Mouse (Mus musculus): ENCODE results near the gene Phb2.

Gene Phb2

DNA sequence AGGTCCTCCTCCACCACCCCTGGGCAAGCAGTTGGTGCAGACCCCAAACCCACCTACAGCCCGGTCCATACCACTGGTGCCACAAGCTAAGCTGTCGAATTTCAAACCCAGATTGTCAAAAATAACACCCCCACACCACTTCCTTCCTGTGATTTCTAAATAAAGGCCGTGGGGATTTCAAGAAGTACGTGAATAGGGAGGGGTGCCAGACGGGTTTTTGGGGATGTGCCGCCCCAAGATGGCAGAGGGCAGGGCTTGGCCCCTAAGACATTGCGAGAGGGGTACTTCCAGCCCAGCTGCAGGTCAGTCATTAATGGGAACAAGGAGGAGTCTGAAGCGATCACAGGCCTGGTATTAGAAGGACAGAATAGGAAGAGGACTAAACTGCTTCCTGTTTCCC is 11.4 kb downstream of the Phb2 start:
- no peak for DNase-seq (ENCODE audit: low spot score)

DNA sequence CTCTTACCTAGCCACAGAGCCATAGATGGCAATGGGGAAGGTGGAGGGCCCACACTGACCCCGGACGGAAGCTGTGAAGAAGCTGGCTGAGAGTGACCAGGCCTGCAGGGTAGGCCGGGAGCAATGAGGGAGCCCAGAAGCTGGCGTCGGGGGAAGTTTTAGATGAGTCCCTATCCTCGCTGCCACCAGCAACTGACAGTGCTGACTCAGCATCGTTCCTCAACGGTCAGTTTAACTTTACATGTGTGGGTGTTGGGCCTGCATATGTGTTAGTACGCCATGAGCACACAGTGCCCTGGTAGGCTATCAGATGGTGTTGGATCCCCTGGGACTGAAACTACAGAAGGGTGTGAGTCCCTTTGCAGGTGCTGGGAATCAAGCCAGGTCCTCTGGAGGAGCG is 12.3 kb downstream of the Phb2 start:
- DNase-seq (ENCODE audit: low spot score), result no peak

DNA sequence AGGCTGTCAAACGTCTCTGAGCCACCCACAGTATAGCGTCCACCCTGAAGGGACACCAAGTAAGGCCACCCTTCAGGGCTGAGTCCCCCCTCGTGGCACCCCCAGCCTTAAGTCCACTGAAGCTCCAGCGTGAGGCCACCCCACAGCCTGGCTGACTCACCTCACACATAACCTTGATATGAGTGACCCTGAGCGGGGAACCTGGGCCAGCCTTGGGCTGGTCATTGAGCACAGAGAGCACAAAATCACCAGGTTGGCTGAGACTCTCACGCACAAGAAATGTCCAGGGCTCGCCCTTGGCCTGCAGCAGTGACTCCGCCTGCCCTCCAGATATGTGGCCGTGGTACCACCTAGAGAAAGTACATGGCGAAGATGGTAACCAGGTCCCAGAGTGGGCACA is 16.5 kb downstream of the Phb2 start:
- no peak for DNase-seq (ENCODE audit: low spot score)

DNA sequence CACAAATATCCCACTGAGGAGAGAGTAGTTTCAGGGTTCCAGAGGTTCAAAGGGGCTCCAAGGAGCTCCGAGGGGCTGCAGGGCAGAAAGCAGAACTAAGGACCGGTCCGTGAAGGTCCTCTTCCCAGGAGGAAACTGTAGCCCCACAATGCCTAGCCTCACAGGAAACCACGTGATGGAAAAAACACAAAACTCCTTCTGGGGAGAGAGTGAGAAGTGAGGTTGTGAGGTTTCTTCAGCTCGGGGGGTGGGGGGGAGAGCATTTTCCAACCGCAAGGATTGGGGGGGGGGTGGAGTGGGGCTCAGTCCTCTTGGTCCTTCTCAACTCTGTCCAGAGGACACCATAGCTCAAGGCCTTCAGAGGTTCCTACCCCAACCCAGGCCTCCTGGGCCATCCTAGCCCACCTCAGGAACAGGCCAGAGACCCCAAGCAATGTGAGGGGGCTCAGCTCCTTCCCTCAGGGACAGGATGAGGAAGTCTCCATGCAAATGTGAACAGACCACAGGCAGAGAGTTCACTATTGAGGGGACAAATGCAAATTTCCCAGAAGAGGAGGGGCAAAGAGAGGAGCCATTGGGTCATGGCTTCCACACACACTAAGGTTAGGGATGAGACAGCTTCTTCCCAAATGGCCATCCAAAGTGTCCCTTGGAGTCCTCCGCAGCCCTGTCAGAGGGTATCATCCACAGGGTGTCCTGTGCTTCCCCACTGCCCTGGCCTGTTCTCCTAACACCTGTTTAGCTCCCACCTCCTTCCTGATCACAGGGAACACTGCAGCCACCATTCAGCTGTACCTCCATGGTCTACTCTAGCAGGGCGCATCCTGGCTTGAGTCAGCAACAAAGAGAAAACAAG is 17.9 kb downstream of the Phb2 start:
- no peak for DNase-seq (ENCODE audit: low spot score)

DNA sequence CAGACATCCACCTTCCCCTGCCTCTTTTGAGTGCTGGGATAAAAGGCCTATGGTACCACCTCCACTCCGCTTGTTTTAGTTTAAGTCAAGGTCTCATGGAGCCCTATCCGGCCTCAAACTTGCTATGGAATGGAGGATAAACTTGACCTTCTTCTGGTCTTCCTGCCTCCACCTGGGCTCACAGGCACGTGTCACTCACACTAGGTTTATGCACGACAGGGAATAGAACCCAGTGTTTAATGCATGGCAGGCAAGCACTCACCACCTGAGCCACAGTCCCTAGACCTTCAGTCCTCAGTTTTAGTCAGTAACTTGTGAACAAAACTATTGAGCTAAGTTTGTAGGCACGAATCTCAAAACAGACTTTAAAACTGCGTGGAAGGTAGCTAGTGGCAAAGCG is 18.9 kb downstream of the Phb2 start:
- DNase-seq (ENCODE audit: low spot score), result no peak

DNA sequence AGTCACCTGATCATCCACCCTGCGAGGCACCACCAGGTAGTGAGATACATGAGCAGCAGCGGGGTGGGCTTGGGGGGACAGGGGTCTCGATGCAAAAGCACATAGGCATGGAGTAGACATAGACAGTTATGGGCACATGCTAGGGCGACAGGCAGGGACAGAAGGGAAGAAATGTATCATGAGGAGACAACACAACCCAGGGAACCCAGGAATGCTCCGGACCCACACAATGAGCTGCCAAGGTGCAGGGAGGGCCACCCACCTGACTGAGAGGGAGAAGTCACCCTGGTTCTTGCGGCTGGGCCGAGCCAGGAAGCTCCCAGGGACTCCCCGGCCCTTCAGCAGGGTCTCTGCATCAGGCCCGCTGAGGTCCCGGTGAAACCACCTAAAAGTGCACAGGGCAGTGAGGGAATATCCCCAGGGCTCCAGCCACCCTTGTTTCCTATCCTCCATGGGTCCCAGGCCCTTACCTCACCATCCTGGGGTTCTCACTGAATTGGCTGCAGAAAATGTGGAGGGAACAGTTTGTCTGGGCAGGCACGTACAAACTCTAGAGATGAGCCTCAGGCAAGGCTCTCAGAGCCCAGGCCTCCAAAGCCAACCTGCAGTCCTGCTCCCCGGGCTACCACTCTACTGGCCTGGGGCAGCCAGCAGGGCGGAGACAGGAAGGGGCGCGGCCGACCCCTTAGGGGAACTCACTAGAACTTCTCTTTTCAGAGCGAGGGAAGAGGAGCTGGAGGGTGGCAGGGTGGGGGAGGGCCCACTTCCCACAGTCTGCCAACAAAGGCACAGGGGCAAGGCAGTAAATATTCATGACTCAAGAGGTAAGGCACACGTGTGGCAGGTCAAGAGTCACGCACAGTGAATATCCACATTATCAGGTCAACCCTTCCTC is 20.6 kb downstream of the Phb2 start:
- DNase-seq (ENCODE audit: low spot score), result no peak

DNA sequence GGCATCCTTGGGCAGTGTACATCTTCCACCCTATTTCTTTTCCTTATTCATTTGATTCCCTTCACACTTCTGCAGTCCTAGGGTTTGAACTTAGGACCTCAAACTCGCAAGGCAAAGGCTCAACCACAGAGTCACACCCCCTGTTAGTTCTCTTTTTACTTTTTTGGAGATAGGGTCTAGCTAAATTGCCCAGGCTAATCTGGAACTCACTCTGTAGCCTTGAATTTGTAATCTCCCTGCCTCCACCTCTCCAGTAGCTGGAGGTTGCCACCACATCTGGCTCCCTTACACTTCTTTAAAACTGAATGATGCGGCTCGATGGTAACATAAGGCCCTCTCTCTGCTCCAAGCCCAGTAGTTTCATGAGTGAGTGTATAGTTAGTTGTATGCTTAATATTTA is 22.3 kb downstream of the Phb2 start:
- DNase-seq (ENCODE audit: low spot score), result no peak

DNA sequence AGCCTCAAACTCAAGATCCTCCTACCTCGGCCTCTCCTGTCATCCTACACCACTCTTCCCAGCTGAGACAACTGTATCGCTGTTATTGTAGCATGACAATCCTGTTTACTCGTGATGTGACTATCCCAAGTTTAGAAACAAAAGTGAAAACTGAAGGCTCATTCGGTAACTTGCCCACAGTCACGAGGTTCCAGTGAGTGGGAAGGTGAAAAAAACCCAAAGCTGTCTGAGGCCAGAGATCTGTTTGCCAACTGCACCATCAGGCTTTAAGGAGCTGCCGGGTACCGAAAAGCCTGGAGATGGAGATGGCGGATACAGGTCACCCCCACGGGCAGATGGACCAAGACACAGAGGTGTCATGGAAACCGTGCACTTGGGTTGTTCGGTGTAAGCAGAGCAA is 24.9 kb downstream of the Phb2 start:
- no peak for DNase-seq (ENCODE audit: low spot score)

DNA sequence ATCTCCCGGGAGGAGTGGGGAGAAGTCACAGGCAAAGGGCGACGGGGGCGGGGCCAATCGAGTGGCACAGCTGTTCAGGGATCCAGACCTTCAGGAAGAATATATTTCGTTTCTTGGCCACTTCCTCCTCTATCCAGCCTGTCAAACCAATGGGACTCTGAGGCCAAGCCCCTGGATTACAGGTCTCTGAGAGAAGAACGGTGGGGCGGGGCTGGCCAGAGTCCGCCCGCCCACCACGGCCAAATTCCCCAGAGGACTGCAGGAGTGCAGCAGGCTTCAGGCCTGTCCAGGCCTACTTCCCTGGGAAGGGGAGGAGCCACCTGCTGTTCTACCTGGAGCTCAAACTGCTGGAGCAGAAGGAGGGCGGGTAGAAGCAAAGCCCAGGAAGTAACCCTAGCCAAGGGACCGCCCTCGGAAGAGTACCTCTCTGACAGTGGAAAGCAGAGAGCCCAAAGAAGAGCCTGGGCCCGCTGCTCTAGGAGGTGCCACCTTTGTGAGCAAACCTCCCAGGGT is 26.4 kb downstream of the Phb2 start, which contains the start of gene Ptpn6:
Ptpn6 (minus strand) TSS at position 204 of the 513 bp plus-strand sequence.
- no peak for DNase-seq (ENCODE audit: low spot score)

DNA sequence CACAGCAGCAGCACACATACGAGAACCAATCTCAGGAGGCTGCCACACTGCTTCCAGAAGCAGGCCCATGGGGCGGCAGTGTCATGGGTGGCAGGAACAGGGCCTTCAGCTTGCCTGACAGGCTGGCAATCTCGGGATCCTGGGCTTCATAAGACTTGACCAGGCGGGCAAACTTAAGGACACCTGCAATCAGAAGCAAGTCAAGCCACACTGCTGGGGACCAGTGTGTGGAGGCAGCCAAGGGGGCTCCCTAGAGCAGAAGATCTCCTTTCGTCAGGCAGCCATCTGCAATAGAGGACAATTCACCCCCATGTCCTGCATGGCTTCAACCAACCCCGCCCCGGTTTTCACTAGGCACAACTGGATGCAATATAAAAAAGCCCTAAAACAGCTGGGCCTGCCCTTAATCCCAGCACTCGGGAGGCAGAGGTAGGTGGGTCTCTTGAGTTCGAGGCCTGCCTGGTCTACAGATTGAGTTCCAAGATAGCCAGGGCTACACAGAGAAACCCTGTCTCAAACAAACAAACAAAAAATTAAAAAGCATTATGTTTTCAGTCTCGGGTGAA is 27.2 kb downstream of the Phb2 start:
- DNase-seq (ENCODE audit: low spot score), result no peak

DNA sequence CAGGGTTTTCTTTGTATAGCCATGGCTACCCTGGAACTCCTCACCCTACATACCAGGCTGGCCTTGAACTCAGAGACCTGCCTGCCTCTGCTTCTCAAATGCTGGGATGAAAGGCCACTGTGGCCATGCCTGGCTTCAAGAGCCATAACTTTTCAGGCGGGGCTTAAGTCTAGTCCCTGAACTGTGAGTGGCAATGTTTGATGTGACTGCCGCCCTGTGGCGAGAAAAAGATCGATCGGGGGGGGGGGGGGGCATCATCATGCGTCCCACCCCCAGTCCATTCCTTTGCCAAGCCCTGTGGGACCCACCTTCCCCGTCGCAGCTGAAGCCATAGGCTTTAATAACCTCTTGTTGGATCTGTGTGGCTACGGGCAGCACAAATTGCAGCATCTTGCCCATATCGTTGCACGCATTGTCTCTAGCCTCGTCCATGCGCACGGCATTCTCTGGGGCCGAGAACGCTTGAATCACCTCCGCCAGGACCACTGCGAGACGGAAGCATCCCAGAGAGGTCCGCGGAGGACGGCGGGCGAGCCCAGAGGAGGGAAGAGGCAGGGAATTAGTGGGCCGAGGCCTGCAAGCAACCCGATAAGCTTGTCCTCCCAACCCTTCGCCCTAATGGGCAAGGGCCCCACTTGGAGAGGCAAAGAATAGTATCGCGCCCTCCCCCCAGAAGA is 28.2 kb downstream of the Phb2 start:
- DNase-seq (ENCODE audit: low spot score), result no peak

DNA sequence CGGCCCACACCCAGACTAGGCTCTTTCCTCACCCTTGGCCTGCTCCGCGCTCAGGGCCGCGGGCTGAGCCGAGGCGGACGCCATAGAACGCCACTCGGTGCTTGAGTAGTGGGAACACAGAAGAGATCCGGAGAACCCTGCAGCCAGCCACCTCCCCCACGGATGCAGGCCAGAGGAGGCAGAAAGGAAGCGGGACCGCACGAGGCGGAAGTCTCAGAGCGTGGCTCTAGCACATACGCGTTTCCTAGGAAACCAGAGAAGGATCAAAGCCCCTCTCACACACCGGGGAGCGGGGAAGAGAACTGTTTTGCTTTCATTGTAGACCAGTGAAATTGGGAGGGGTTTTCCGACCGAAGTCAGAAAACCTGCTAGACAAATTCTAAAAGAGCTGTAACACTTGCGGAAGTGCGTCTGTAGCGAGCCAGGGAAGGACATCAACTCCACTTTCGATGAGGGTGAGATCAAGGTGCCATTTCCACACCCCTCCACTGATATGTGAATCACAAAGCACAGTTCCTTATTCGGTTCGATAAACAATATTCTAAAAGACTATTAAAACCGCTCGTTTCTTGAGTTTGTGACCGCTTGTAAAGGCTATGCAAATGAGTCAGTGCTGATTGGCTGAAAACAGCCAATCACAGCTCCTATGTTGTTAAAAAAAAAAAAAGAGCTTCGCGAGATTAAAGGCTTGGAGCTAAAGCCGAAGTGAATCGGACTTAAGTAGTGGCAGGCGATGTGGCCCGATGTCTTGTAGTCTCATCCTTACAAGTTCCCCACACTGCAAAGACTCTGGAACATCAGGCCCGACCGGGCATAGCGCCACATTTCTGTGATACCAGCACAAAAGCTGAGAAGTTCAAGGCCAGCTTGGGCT is 29.0 kb downstream of the Phb2 start, which contains the start of gene Grcc10:
Grcc10 (minus strand) TSS at position 487 of the 874 bp plus-strand sequence.
- peak; percentile 88 for DNase-seq (ENCODE audit: low spot score)

DNA sequence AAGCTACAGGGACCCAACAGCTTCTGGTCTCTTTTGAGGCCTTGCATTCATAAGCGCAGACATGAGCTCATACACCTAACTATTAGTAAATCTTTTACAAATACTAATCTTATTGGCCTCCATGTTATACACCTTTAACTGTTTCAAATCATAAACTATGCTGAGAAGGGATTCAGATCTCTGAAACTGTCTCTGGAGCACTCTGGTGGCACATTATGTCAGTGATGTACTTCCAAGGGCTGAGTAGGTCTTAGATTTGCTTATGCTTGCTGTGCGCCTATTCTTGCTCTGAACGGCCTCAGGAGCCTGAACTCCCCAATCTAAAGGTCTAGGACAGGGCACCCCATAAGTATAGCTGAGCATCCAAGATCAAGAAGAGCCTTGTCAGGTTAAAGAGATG is 29.7 kb downstream of the Phb2 start:
- DNase-seq (ENCODE audit: low spot score), result no peak

DNA sequence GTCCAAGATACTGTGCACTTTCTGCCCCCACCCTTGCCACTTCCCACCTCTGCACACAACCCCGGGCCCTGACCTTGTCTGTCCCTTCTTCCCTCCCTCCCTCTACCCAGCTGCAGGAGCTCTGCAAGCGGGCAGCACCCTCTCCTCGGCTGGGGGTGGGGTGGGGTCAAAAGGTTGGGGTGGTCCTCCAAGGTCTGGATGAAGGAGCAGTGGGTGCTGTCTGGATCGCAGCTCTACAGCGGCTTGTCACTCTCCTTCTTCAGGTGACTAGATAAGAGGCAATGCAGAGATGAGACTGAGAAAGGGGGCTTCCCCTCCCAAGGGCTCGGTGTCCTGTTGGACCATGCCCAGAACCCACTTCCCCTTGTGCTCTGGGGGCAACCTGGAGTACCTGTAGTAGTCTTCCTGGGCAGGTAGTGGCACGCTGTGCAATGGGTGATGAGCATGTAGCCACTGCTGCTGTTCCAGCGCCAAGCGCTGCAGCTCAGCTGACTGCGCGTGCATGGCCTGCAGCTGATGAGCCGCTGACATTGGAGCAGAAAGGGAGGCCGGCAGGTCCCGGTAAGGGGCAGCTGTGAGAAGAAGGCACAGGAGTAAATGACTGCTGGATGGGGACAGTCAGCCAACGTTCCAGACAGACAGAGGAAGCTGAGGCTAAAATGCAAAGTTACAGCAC is 30.8 kb downstream of the Phb2 start:
- no peak for DNase-seq (ENCODE audit: low spot score)

DNA sequence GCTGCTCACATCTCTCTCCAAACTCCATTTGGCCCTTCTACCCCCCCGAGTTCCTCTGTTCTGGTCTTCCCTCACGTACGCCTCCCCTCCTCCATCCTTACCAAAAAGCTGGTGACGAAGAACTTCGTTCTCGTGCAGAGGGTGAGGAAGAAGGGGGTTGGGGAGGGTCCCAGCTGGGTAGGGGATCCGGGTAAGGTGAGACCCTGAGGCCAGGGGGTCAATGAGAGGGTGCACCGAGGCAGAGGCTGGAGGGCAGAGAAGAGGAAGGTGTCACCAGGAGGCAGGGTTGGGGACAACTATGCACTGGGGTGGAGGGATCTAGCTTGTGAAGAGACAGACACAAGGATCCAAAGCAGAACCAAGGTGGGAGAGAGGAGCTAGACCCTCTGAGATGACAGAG is 31.5 kb downstream of the Phb2 start:
- DNase-seq (ENCODE audit: low spot score), result no peak

DNA sequence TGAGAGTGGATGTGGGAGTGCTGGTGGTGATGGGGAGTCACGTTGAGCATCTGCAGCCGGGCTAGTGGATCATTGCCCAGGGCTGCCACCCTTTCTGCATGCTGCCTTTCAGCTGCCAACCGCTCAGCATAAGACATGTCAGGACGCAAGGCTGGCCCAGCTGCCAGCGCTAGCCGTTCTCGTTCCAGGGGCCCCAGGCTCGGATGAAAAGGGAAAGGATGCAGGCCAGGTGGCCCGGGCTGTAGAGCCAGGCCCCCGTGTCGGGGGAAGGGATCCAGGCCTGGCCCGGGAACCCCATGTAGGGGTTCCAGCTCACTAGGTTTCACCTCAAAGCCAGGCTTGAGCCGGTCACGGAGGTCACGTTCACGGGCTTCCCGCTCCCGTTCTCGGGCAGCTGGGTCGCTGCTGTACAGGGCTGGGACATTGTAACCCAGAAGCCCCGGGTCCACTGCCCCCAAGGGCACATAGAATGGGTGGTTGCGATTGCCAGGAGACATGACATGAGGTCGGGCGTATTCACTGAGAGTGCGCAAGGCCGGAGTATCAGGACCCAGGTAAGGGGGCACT is 32.7 kb downstream of the Phb2 start:
- DNase-seq (ENCODE audit: low spot score), result no peak

DNA sequence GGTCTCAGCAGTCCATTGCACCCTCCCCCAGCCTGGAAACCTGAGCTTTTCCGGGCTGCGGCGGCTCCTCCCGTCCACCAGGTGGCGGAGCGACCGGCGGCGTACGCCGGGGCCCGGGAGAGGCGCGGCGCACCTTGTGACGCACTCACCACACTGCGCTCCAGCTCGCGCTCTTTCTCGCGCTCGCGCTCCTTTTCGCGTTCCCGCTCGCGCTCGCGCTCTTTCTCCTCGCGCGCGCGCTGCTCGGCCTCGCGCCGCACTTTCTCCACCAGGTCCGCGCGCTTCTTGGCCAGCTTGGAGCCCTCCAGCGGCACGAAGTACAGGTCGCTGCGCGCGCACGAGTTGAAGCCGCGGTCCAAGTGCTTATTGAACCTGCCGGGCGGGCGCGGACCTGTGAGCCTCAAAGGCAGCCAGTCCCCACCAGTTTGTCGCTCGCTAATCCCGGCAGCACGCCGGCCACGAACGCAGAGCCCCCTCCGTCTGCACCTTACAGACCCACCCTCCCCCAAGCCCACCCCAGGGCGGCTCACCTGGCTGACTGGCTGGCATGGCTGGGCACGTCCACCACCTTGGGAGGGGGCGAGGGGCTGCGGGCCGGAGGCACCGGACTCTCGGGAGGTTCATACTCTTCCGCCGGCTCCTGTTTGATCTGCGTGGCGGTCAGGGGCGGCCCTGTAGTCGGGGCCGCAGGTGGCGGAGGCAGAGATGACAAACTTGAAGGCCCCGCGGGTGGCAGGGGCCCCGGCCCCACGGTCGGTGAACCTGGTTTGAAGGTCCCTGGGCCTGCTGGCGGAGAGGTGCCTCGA is 33.6 kb downstream of the Phb2 start:
- peak; percentile 81 for DNase-seq (ENCODE audit: low spot score)

DNA sequence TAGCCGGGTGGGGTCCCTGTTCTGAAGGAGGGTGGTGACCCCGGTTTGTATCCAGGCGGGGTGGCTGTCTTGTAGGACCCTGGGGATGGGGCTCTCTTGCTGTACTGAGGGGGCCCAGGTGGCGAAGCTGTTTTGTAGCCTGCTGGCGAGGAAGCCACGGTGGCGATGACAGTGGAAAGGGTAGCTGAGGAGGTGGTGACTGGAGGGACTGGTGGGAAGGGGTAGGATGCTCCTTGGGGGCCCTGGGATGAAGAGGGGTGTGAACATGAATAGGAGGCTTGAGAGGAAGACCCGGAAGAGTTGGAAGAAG is 34.1 kb downstream of the Phb2 start:
- DNase-seq (ENCODE audit: low spot score), result no peak

Data from layer of hippocampus, adult 9-10 months (tissue).